Comparison of ENCODE assay signal across 9 mouse cellular contexts in the genomic region with DNA sequence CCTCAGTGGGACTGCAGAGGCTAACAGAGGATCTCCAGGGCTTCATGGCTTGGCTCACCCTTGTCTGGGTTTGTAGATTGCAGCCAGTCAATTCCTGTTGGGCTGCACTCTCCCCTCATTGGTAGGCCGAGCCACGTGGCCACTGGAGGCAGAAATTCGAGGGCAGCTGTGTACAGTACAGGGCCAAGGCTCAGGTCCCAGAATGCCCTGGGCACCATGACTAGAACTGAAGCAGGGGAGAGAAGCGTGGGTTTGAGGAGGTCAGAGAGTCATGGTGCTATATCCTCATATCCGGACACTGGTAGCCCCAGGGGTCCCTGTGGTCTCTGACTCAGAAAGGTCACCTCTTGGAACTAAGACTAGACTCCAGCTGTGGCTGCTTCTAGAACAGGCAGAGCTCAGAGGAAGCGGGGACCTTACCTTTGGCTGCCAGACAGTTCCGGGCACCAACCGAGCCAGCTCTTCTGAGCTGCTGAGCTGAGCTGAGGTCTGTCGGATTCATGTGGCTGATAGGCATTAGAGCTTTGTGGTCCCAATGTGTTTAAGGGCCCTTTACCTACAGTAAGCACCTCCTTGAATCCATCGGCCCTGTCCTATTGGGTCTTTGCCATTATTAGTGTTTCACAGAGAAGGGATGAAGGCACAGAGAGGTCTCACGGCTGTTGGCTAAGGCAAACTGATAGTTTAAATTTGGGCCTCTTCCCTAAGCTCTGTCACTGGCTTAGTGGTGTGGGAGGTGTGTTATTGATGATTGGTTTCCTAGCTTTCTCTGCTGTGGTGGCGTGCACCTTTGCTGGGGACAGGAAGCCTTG.
DNase-seq lines count a peak whose midpoint lies in the region; ATAC-seq and TF ChIP-seq lines count a peak whose summit lies in the region.
"Had no signal": no experiment of that assay in that cellular context is flagged by ENCODE, and none has a peak within 500 bp of the region (broad histone marks: within the 10 kb centered on the region; RNA-seq: fewer than 3 reads in every experiment).

No protein-coding gene starts in this region.

- peak overlapping the region; percentile 84 for H3K27ac ChIP-seq in midbrain, embryonic 10.5 days (replicated peaks)
- H3K27ac ChIP-seq in midbrain, embryonic 11.5 days (ENCODE audit: low read depth, low read length): no peak overlapping the region
- peak overlapping the region; percentile 89 for H3K27ac ChIP-seq in embryonic facial prominence, embryonic 12.5 days
- H3K27ac ChIP-seq in intestine, embryonic 14.5 days (ENCODE audit: low read depth): peak overlapping the region; percentile 84
- H3K27ac ChIP-seq in midbrain, postnatal 0 days (ENCODE audit: low read depth, low read length): peak overlapping the region; percentile 18; the same call in 1 of the 2 replicates

- no peaks in the 10 kb centered on the region for H3K27me3 ChIP-seq in midbrain, embryonic 10.5 days (ENCODE audit: low read depth, poor library complexity, severe bottlenecking)
- H3K27me3 ChIP-seq in midbrain, embryonic 11.5 days (ENCODE audit: control insufficient read depth, insufficient read depth, low read length): no peaks in the 10 kb centered on the region
- no peaks in the 10 kb centered on the region for H3K27me3 ChIP-seq in embryonic facial prominence, embryonic 12.5 days
- H3K27me3 ChIP-seq in intestine, embryonic 14.5 days (replicated peaks; ENCODE audit: control insufficient read depth, insufficient read depth, low read length): no peaks in the 10 kb centered on the region
- H3K27me3 ChIP-seq in midbrain, postnatal 0 days (ENCODE audit: insufficient read depth, low read length): no peaks in the 10 kb centered on the region

- H3K4me2 ChIP-seq in midbrain, embryonic 11.5 days: no peak overlapping the region
- peak overlapping the region; percentile 31 for H3K4me2 ChIP-seq in embryonic facial prominence, embryonic 12.5 days (replicated peaks)
- peak overlapping the region; percentile 12; the same call in 1 of the 2 replicates for H3K4me2 ChIP-seq in intestine, embryonic 14.5 days (ENCODE audit: low read length)
- H3K4me2 ChIP-seq in midbrain, postnatal 0 days (ENCODE audit: low read depth, low read length, poor library complexity, severe bottlenecking): no peak overlapping the region

- no peak for TF ChIP-seq CTCF in midbrain, postnatal 0 days (IDR thresholded peaks at IDR 0.05)

- ATAC-seq in midbrain, embryonic 11.5 days (ENCODE audit: low FRiP score): no peak
- no peak for ATAC-seq in embryonic facial prominence, embryonic 12.5 days (ENCODE audit: insufficient number of reproducible peaks, insufficient read depth, low FRiP score, low TSS enrichment)
- ATAC-seq in intestine, embryonic 14.5 days (replicated peaks; ENCODE audit: low FRiP score, low TSS enrichment, low read depth): no peak
- no peak for ATAC-seq in midbrain, postnatal 0 days (ENCODE audit: low FRiP score)

- H3K4me1 ChIP-seq in midbrain, embryonic 10.5 days: peaks cover 88% of the 10 kb centered on the region
- peaks cover 36% of the 10 kb centered on the region for H3K4me1 ChIP-seq in midbrain, embryonic 11.5 days (ENCODE audit: control insufficient read depth, insufficient read depth, low read length)
- peaks cover 86% of the 10 kb centered on the region for H3K4me1 ChIP-seq in embryonic facial prominence, embryonic 12.5 days
- H3K4me1 ChIP-seq in intestine, embryonic 14.5 days (replicated peaks; ENCODE audit: control insufficient read depth, insufficient read depth, low read length): peaks cover 72% of the 10 kb centered on the region
- H3K4me1 ChIP-seq in midbrain, postnatal 0 days (ENCODE audit: insufficient read depth, low read length): peaks cover 7% of the 10 kb centered on the region; the same call in 1 of the 2 replicates

- H3K9me3 ChIP-seq in midbrain, embryonic 10.5 days (replicated peaks): no peaks in the 10 kb centered on the region
- H3K9me3 ChIP-seq in midbrain, embryonic 11.5 days (ENCODE audit: control insufficient read depth, low read length): no peaks in the 10 kb centered on the region
- no peaks in the 10 kb centered on the region for H3K9me3 ChIP-seq in embryonic facial prominence, embryonic 12.5 days
- no peaks in the 10 kb centered on the region for H3K9me3 ChIP-seq in intestine, embryonic 14.5 days (ENCODE audit: control insufficient read depth, low read length)
- H3K9me3 ChIP-seq in midbrain, postnatal 0 days (ENCODE audit: low read length): no peaks in the 10 kb centered on the region

- no peaks in the 10 kb centered on the region for H3K36me3 ChIP-seq in midbrain, embryonic 10.5 days
- no peaks in the 10 kb centered on the region for H3K36me3 ChIP-seq in midbrain, embryonic 11.5 days (ENCODE audit: control insufficient read depth, insufficient read depth, low read length)
- H3K36me3 ChIP-seq in embryonic facial prominence, embryonic 12.5 days: no peaks in the 10 kb centered on the region
- H3K36me3 ChIP-seq in intestine, embryonic 14.5 days (ENCODE audit: control insufficient read depth, insufficient read depth, low read length): no peaks in the 10 kb centered on the region
- H3K36me3 ChIP-seq in midbrain, postnatal 0 days (ENCODE audit: insufficient read depth, low read length): no peaks in the 10 kb centered on the region

- no peak overlapping the region for H3K4me3 ChIP-seq in midbrain, embryonic 10.5 days
- H3K4me3 ChIP-seq in midbrain, embryonic 11.5 days (ENCODE audit: low read depth, low read length): no peak overlapping the region
- H3K4me3 ChIP-seq in embryonic facial prominence, embryonic 12.5 days: no peak overlapping the region
- H3K4me3 ChIP-seq in intestine, embryonic 14.5 days (ENCODE audit: low read depth, low read length): no peak overlapping the region
- H3K4me3 ChIP-seq in midbrain, postnatal 0 days (ENCODE audit: low read depth, low read length): no peak overlapping the region
- H3K4me3 ChIP-seq: erythroblast, embryonic 14.5 days had no signal

- DNase-seq in midbrain, embryonic 10.5 days (ENCODE audit: low spot score): no peak
- DNase-seq in midbrain, embryonic 11.5 days (ENCODE audit: low spot score, missing footprints): no peak
- DNase-seq in intestine, embryonic 14.5 days (ENCODE audit: low spot score): no peak
- no peak for DNase-seq in midbrain, postnatal 0 days (ENCODE audit: low spot score)
- no peak for DNase-seq in layer of hippocampus, adult 9-11 months
- DNase-seq in layer of hippocampus, postnatal 25 days (ENCODE audit: extremely low spot score in 1 of 2, low spot score in 1 of 2): no peak
- no peak for DNase-seq in left cerebral cortex, adult 18-20 months (ENCODE audit: low spot score in 2 of 2)

- WGBS in midbrain, embryonic 10.5 days: 71% methylated on average over 12 of the region's 12 CpGs
- WGBS in midbrain, embryonic 11.5 days: 74% methylated on average over 12 of the region's 12 CpGs
- WGBS in embryonic facial prominence, embryonic 12.5 days: 24% methylated on average over 12 of the region's 12 CpGs
- WGBS in intestine, embryonic 14.5 days: 49% methylated on average over 12 of the region's 12 CpGs
- WGBS in midbrain, postnatal 0 days: 67% methylated on average over 12 of the region's 12 CpGs

- no peak overlapping the region for H3K9ac ChIP-seq in midbrain, embryonic 11.5 days (ENCODE audit: low read length)
- H3K9ac ChIP-seq in embryonic facial prominence, embryonic 12.5 days: no peak overlapping the region
- no peak overlapping the region for H3K9ac ChIP-seq in intestine, embryonic 14.5 days (ENCODE audit: low read length)
- no peak overlapping the region for H3K9ac ChIP-seq in midbrain, postnatal 0 days (replicated peaks; ENCODE audit: low read length, poor library complexity, severe bottlenecking)

Comparison
In these comparisons a context has a peak if more than half of its experiments do, and no peak if none do; other contexts are left out.
1. H3K4me2 ChIP-seq: peak in embryonic facial prominence, embryonic 12.5 days (single experiment) and intestine, embryonic 14.5 days (single experiment); none in midbrain, embryonic 11.5 days (single experiment) and midbrain, postnatal 0 days (single experiment).